Mouse (Mus musculus) olfactory bulb, adult 2 months (tissue): ENCODE measurements around the gene Pdia6.

ENCODE experiments used
- CTCF ChIP-seq: fragments of 200-500 bp; IDR thresholded peaks from 2 replicates; pipeline ENCODE4 v1.5.1; 2012; ENCODE audit warnings: low read depth, mild to moderate bottlenecking, low read length, moderate library complexity; ENCODE audit not compliant: insufficient read depth
- POLR2A ChIP-seq: fragments of 200-500 bp; IDR thresholded peaks from 2 replicates; pipeline ENCODE4 v1.6.1; 2012; ENCODE audit warnings: mild to moderate bottlenecking, low read depth, low read length, moderate library complexity; ENCODE audit not compliant: insufficient read depth

GRCm38 (mm10) chr12:17305445-17305844 lies 39.1 kb downstream of the Pdia6 start:
- TF ChIP-seq POLR2A (no peak), CTCF (no peak)
